Mouse (Mus musculus) bone marrow, adult 2 months (tissue): ENCODE data around the gene Rnf145.

Source experiments
- CTCF ChIP-seq: fragments of 200-500 bp; IDR thresholded peaks from 2 replicates; pipeline ENCODE4 v1.5.1; 2011; ENCODE audit warnings: low read length, control low read depth; ENCODE audit not compliant: control insufficient read depth, insufficient read depth
- POLR2A ChIP-seq: fragments of 200-500 bp; IDR thresholded peaks from 2 replicates; pipeline ENCODE4 v1.6.1; 2011; ENCODE audit warnings: low read depth, mild to moderate bottlenecking, control low read depth, low read length, borderline replicate concordance; ENCODE audit not compliant: control insufficient read depth

GRCm38 (mm10) chr11:44558521-44558920 lies 39.8 kb downstream of the Rnf145 start:
- no peak for TF ChIP-seq CTCF
- TF ChIP-seq POLR2A = no peak
